Mouse (Mus musculus): ENCODE measurements at regions not wholly inside any gene's neighbourhood (a gene's known extent, or its start where the extent isn't known, plus 50 kb on each side); places are given as distances from the start of the nearest gene placed in this dataset.
"Not testable (repeated sequence)": the region's sequence is repeated elsewhere in the genome, so short reads cannot be mapped to it uniquely, and the experiment has no call there.

GRCm38 (mm10) chr14:48607131-48607530 is 66.5 kb downstream of the Otx2 start:
- intact Hi-C loops (cut with DNase I), result no loop called here
- no peak for DNase-seq (ENCODE audit: low spot score in 2 of 2)

- no peak for DNase-seq (ENCODE audit: low spot score in 2 of 2)
- intact Hi-C loops (cut with DNase I), result no loop called here
Observed at GRCm38 (mm10) chr14:48603490-48603889, 70.1 kb downstream of the Otx2 start.

- intact Hi-C loops (cut with DNase I), result no loop called here
Observed at GRCm38 (mm10) chr14:48594334-48594733, 79.3 kb downstream of the Otx2 start.

GRCm38 (mm10) chr14:48593363-48593762 is 80.3 kb downstream of the Otx2 start:
- intact Hi-C loops (cut with DNase I), result no loop called here
- DNase-seq (ENCODE audit: low spot score in 2 of 2), result no peak

More at GRCm38 (mm10) chr14:48594334-48594733, 79.3 kb downstream of the Otx2 start:
- no peak for DNase-seq (ENCODE audit: low spot score in 2 of 2)

GRCm38 (mm10) chr14:48591483-48592230 is 82.0 kb downstream of the Otx2 start:
- intact Hi-C loops (cut with DNase I), result no loop called here
- no peak for DNase-seq (ENCODE audit: low spot score in 2 of 2)

GRCm38 (mm10) chr14:48590426-48590825 is 83.2 kb downstream of the Otx2 start:
- no peak for DNase-seq (ENCODE audit: low spot score in 2 of 2)
- intact Hi-C loops (cut with DNase I), result no loop called here

- intact Hi-C loops (cut with DNase I), result loop anchor here (10.0 kb wide), 1 partner anchor 395 kb away; no protein-coding TSS in a partner anchor
- no peak for DNase-seq (ENCODE audit: low spot score in 2 of 2)
Observed at GRCm38 (mm10) chr14:48589702-48590325, 83.8 kb downstream of the Otx2 start.

GRCm38 (mm10) chr14:48585820-48586219 is 87.8 kb downstream of the Otx2 start:
- peak in 1 of 2 experiments; percentile 61 for DNase-seq (ENCODE audit: low spot score in 2 of 2)
- intact Hi-C loops (cut with DNase I), result loop anchor here (10.0 kb wide), 1 partner anchor 399 kb away; no protein-coding TSS in a partner anchor

GRCm38 (mm10) chr14:48584571-48584970 is 89.0 kb downstream of the Otx2 start:
- DNase-seq (ENCODE audit: low spot score in 2 of 2), result no peak
- intact Hi-C loops (cut with DNase I), result loop anchor here (10.0 kb wide), 1 partner anchor 400 kb away; no protein-coding TSS in a partner anchor

GRCm38 (mm10) chr14:48583516-48583915 is 90.1 kb downstream of the Otx2 start:
- intact Hi-C loops (cut with DNase I), result loop anchor here (10.0 kb wide), 1 partner anchor 401 kb away; no protein-coding TSS in a partner anchor
- DNase-seq (ENCODE audit: low spot score in 2 of 2), result no peak

- intact Hi-C loops (cut with DNase I), result loop anchor here (10.0 kb wide), 1 partner anchor 403 kb away; no protein-coding TSS in a partner anchor
- DNase-seq (ENCODE audit: low spot score in 2 of 2), result no peak
Observed at GRCm38 (mm10) chr14:48582080-48582479, 91.5 kb downstream of the Otx2 start.

GRCm38 (mm10) chr14:48581308-48581707 is 92.3 kb downstream of the Otx2 start:
- intact Hi-C loops (cut with DNase I), result loop anchor here (10.0 kb wide), 1 partner anchor 403 kb away; no protein-coding TSS in a partner anchor

GRCm38 (mm10) chr14:48580396-48580795 is 93.2 kb downstream of the Otx2 start:
- intact Hi-C loops (cut with DNase I), result loop anchor here (10.0 kb wide), 1 partner anchor 404 kb away; no protein-coding TSS in a partner anchor
- no peak for DNase-seq (ENCODE audit: low spot score in 2 of 2)

More at GRCm38 (mm10) chr14:48581308-48581707, 92.3 kb downstream of the Otx2 start:
- not testable (repeated sequence) for DNase-seq (ENCODE audit: low spot score in 2 of 2)

GRCm38 (mm10) chr14:48579985-48580384 is 93.6 kb downstream of the Otx2 start:
- intact Hi-C loops (cut with DNase I), result loop anchor here (2.0 to 10.0 kb wide), 2 partner anchors 35 to 405 kb away; no protein-coding TSS in a partner anchor

More at GRCm38 (mm10) chr14:48579985-48580384, 93.6 kb downstream of the Otx2 start:
- no peak for DNase-seq (ENCODE audit: low spot score in 2 of 2)

All from left cerebral cortex, postnatal 25 days (tissue).